9 mouse cellular contexts compared by ENCODE assay signal in the genomic region with DNA sequence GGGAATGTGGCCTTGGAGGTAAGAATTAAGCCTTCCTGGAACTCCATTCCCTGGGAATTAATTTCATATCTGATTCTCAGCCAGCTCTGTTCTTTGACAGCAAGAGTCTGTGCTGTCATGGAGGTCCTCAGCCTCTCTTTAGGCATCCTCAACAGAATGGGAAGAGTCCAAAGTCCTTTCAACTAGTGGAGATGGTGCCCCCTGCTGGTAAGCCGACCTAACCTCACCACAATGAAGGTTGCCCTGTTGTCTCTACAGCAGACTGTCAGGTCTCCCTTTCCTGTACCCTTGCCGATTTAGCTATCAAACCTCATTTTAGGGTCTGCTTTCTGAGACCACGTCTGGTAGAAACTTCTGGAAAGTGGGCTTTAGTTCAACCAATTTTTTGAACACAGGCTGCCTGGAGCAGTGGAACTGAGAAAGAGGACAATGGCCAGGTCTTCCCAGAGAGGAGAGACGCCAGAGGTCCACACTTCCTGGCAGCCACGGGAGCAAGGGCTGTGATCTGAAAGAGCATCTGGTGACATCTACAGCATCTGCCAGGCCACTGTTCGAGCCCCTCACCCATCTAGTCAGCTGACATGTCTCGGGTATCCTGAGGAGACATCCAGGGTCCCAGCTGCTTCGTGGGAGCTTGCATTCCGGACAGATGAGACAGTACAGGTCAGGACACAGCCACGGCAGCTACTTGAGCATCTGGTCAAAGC. TPM values are rescaled to one million over a fixed set of nuclear protein-coding genes. Genes with fewer than 3 reads are reported as not detected.
A peak's percentile ranks its signal among the peaks of the same experiment; 100 is the strongest.
DNase-seq lines count a peak whose midpoint lies in the region; ATAC-seq lines count a peak whose summit lies in the region.
"Had no signal": no experiment of that assay in that cellular context is flagged by ENCODE, and none has a peak within 500 bp of the region (broad histone marks: within the 10 kb centered on the region; RNA-seq: fewer than 3 reads in every experiment).

No protein-coding gene starts in this region.

- H3K9ac ChIP-seq in hindbrain, embryonic 11.5 days (ENCODE audit: low read depth, low read length): no peak overlapping the region
- H3K9ac ChIP-seq in lung, embryonic 16.5 days (ENCODE audit: low read length): no peak overlapping the region

- 0 out of 2 replicates have a peak, but pooled peaks have one; percentile 56 for ATAC-seq in hindbrain, embryonic 11.5 days (ENCODE audit: low FRiP score)
- ATAC-seq in lung, embryonic 16.5 days (ENCODE audit: low read depth): peak; percentile 93

- H3K4me1 ChIP-seq in hindbrain, embryonic 11.5 days (replicated peaks; ENCODE audit: control insufficient read depth, insufficient read depth, low read length): no peaks in the 10 kb centered on the region
- H3K4me1 ChIP-seq in lung, embryonic 16.5 days (replicated peaks; ENCODE audit: control insufficient read depth, insufficient read depth, low read length): peaks cover 3% of the 10 kb centered on the region; the same call in 1 of the 2 replicates

- 49% methylated on average over 10 of the region's 10 CpGs for WGBS in hindbrain, embryonic 11.5 days
- 29% methylated on average over 10 of the region's 10 CpGs for WGBS in lung, embryonic 16.5 days

- DNase-seq in MEL-GATA-1-ER (ENCODE audit: extremely low read depth, low read depth): peak; percentile 62
- peak; percentile 71 for DNase-seq in c-Kit-positive CD71-positive TER-119-positive erythroid progenitor cells, embryonic 14.5 days (ENCODE audit: low spot score)
- DNase-seq in forelimb bud, embryonic 11.5 days (ENCODE audit: low read depth, low spot score): peak; percentile 76
- peak; percentile 86 for DNase-seq in hindbrain, embryonic 11.5 days (ENCODE audit: low spot score)
- DNase-seq in layer of hippocampus, postnatal 10 days (ENCODE audit: low spot score in 2 of 2): peak; percentile 84 to 85
- DNase-seq in right cerebral cortex, adult 18-20 months: peak; percentile 67
- peak; percentile 94 for DNase-seq in thymus, postnatal 4 days

- H3K9me3 ChIP-seq in hindbrain, embryonic 11.5 days (ENCODE audit: control insufficient read depth, low read length): no peaks in the 10 kb centered on the region
- no peaks in the 10 kb centered on the region for H3K9me3 ChIP-seq in lung, embryonic 16.5 days (ENCODE audit: control insufficient read depth, low read length)

- no peak overlapping the region for H3K27ac ChIP-seq in hindbrain, embryonic 11.5 days (ENCODE audit: low read depth, low read length)
- no peak overlapping the region for H3K27ac ChIP-seq in lung, embryonic 16.5 days (ENCODE audit: low read length)

- no peak overlapping the region for H3K4me2 ChIP-seq in hindbrain, embryonic 11.5 days (replicated peaks; ENCODE audit: low read depth, low read length)
- H3K4me2 ChIP-seq in lung, embryonic 16.5 days (ENCODE audit: low read depth, low read length): no peak overlapping the region

- no peaks in the 10 kb centered on the region for H3K27me3 ChIP-seq in hindbrain, embryonic 11.5 days (ENCODE audit: control insufficient read depth, insufficient read depth, low read length)
- no peaks in the 10 kb centered on the region for H3K27me3 ChIP-seq in lung, embryonic 16.5 days (ENCODE audit: control insufficient read depth, insufficient read depth, low read depth, low read length)

- H3K36me3 ChIP-seq in hindbrain, embryonic 11.5 days (ENCODE audit: control insufficient read depth, insufficient read depth, low read length): no peaks in the 10 kb centered on the region
- H3K36me3 ChIP-seq in lung, embryonic 16.5 days (ENCODE audit: control insufficient read depth, insufficient read depth, low read length): no peaks in the 10 kb centered on the region

- H3K4me3 ChIP-seq in hindbrain, embryonic 11.5 days (ENCODE audit: low read depth, low read length): no peak overlapping the region
- H3K4me3 ChIP-seq in lung, embryonic 16.5 days (ENCODE audit: low read length): no peak overlapping the region
- H3K4me3 ChIP-seq: megakaryocyte, embryonic 14.5 days had no signal

RNA-seq across cellular contexts. Expression of gene Traf3ip1, which starts 11.0 kb away (rescaled TPM):
- polyA plus RNA-seq in hindbrain, embryonic 11.5 days (2014; fragmentation: Nextera tagmentation; extraction: Ambion mirVana): 7.3 and 7.7 TPM in 2 replicates
- total RNA-seq in layer of hippocampus, postnatal 10 days (2021): 10 to 100 TPM; 12.9 to 14.9 TPM
- 12.8 and 13.0 TPM in 2 replicates for polyA plus RNA-seq in lung, embryonic 16.5 days (2015; fragmentation: Nextera tagmentation; extraction: Ambion mirVana)

RNA-seq across cellular contexts. Expression of gene Per2, which starts 24.3 kb away (rescaled TPM):
- polyA plus RNA-seq in hindbrain, embryonic 11.5 days (2014; fragmentation: Nextera tagmentation; extraction: Ambion mirVana): 1.7 and 2.8 TPM in 2 replicates
- total RNA-seq in layer of hippocampus, postnatal 10 days (2021): 10 to 100 TPM; 16.1 to 18.6 TPM
- polyA plus RNA-seq in lung, embryonic 16.5 days (2015; fragmentation: Nextera tagmentation; extraction: Ambion mirVana): 10.7 and 12.2 TPM in 2 replicates

RNA-seq across cellular contexts. Expression of gene Asb1, which starts 56.9 kb away (rescaled TPM):
- polyA plus RNA-seq in hindbrain, embryonic 11.5 days (2014; fragmentation: Nextera tagmentation; extraction: Ambion mirVana): 10.1 and 11.9 TPM in 2 replicates
- total RNA-seq in layer of hippocampus, postnatal 10 days (2021): 10 to 100 TPM; 47.0 to 49.1 TPM
- 5.8 and 6.0 TPM in 2 replicates for polyA plus RNA-seq in lung, embryonic 16.5 days (2015; fragmentation: Nextera tagmentation; extraction: Ambion mirVana)
